Mouse (Mus musculus) hindbrain, embryonic 16.5 days (tissue): ENCODE results near the gene Car11. TPM values are rescaled to one million over a fixed set of nuclear protein-coding genes. Genes with fewer than 3 reads are reported as not detected.
"Not testable (repeated sequence)": the region's sequence is repeated elsewhere in the genome, so short reads cannot be mapped to it uniquely, and the experiment has no call there.

Experiments
- ATAC-seq: fragments of 200-750 bp; cut with Nextera tagmentation; 2 replicates; pipeline ENCODE4 v1.8.0; 2017; ENCODE audit warnings: moderate TSS enrichment, moderate library complexity
- H3K27ac ChIP-seq: fragments of 300-500 bp; sonication (generic); 2 replicates; pipeline ENCODE4 v1.5.1; 2014; ENCODE audit warnings: low read depth, mild to moderate bottlenecking, control low read depth, low read length, moderate library complexity
- H3K27me3 ChIP-seq: fragments of 300-500 bp; sonication (generic); replicated peaks from 2 replicates; pipeline ENCODE4 v1.6.1; 2014; ENCODE audit warnings: low read length; ENCODE audit not compliant: control insufficient read depth, insufficient read depth
- H3K36me3 ChIP-seq: fragments of 300-500 bp; sonication (generic); 2 replicates; pipeline ENCODE4 v1.6.1; 2014; ENCODE audit warnings: mild to moderate bottlenecking, low read length, moderate library complexity, mixed read lengths; ENCODE audit not compliant: control insufficient read depth, insufficient read depth
- H3K4me1 ChIP-seq: fragments of 300-500 bp; sonication (generic); 2 replicates; pipeline ENCODE4 v1.6.1; 2014; ENCODE audit warnings: low read depth, low read length; ENCODE audit not compliant: control insufficient read depth, insufficient read depth
- H3K4me2 ChIP-seq: fragments of 300-500 bp; sonication (generic); 2 replicates; pipeline ENCODE4 v1.6.1; 2014; ENCODE audit warnings: mild to moderate bottlenecking, low read length, control low read depth, moderate library complexity
- H3K4me3 ChIP-seq: fragments of 300-500 bp; sonication (generic); 2 replicates; pipeline ENCODE4 v1.5.1; 2014; ENCODE audit warnings: mild to moderate bottlenecking, low read length, control low read depth, moderate library complexity
- H3K9ac ChIP-seq: fragments of 300-500 bp; sonication (generic); 2 replicates; pipeline ENCODE4 v1.6.1; 2014; ENCODE audit warnings: low read depth, mild to moderate bottlenecking, control low read depth, low read length, moderate library complexity
- H3K9me3 ChIP-seq: fragments of 300-500 bp; sonication (generic); 2 replicates; pipeline ENCODE4 v1.6.1; 2014; ENCODE audit warnings: mild to moderate bottlenecking, low read length, moderate library complexity; ENCODE audit not compliant: control insufficient read depth
- WGBS: fragments of 180-500 bp; shearing (Covaris S2); extraction: QIAGEN DNeasy Blood & Tissue Kit; methylation state at CpG from one replicate; pipeline ENCODE4 v1.1.7; 2014; 5-methylcytosine and 5-hydroxymethylcytosine counted together
- polyA plus RNA-seq: library from polyadenylated mRNA; unstranded; fragments of >200 nt; fragmentation: Nextera tagmentation; extraction: Ambion mirVana; gene quantifications from 2 replicates; pipeline ENCODE4 v1.2.1, GENCODE M21; 2015

Gene Car11
- polyA plus RNA-seq: 63.8 and 68.2 TPM in 2 replicates

DNA sequence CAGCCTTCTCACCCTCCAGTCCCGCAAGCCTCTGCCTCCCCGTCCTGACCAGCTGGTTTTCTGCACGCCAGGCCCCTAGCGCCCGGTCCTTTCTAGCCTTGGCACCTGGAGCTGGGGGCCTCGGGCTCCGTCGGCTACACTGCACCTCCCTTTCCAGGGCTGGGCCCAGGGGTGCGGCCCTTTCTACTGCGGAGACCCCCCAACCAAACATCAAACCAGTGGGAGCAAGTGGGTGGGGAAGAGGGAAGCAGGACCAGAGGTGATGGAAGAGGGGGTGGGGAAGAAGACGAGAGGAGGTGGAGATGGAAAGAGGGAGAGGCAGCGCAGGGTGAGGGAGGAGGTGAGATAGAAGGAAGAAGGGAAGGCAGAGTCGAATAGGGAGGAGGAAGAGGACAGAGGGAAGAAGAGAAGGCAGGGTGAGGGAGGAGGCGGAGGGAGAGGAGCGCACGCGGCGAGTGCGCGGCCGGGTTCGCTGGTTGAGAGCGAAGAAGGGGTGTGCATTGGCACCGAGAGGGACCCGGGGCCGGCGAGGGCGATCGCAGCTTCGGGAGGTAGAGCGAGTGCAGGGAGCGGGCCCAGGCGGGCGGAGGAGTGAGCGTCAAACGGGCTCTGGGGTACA is at the start of gene Car11:
Gene Car11 (plus strand): TSS at position 321 of the 619 bp plus-strand sequence.
- peak within 1 kb of the TSS; percentile 63 for H3K4me3 ChIP-seq
- no peaks in the 10 kb centered on the region for H3K36me3 ChIP-seq
- H3K4me2 ChIP-seq: peak within 1 kb of the TSS; percentile 62
- peaks cover 25% of the 10 kb centered on the region for H3K4me1 ChIP-seq
- ATAC-seq: peak; percentile 1; the same call in 1 of the 2 replicates
- WGBS: 1% methylated on average over 26 of the region's 36 CpGs
- H3K9me3 ChIP-seq: no peaks in the 10 kb centered on the region
- 0 out of 2 replicates have a peak, but pooled peaks cover 2% of the 10 kb centered on the region for H3K27me3 ChIP-seq
- peak within 1 kb of the TSS; percentile 85 for H3K9ac ChIP-seq
- H3K27ac ChIP-seq: peak within 1 kb of the TSS; percentile 85

DNA sequence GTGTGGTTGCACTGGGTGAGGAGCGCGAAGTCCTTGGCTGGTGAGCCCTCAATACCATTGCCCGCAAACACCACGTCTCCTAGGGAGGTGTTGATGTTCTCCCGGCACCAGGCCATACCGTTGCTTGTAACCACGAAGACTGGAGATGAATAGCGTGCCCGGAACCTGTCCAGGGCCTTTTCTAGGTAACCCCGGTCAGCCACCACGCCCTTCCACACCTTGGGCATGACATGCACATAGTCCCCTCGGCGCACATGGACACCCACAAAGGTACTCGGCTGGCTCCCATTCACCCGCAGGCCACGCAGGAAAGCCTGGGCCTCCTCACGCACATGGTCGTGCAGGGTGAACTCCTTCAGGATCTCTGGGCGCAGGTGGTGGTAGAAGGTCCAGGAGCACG is 49.2 kb upstream of the Car11 start:
- not testable (repeated sequence) for H3K36me3 ChIP-seq, H3K27ac ChIP-seq, H3K4me3 ChIP-seq, H3K9ac ChIP-seq, H3K9me3 ChIP-seq, ATAC-seq, H3K4me1 ChIP-seq, H3K27me3 ChIP-seq, H3K4me2 ChIP-seq
- WGBS: 95% methylated on average over 18 of the region's 20 CpGs

DNA sequence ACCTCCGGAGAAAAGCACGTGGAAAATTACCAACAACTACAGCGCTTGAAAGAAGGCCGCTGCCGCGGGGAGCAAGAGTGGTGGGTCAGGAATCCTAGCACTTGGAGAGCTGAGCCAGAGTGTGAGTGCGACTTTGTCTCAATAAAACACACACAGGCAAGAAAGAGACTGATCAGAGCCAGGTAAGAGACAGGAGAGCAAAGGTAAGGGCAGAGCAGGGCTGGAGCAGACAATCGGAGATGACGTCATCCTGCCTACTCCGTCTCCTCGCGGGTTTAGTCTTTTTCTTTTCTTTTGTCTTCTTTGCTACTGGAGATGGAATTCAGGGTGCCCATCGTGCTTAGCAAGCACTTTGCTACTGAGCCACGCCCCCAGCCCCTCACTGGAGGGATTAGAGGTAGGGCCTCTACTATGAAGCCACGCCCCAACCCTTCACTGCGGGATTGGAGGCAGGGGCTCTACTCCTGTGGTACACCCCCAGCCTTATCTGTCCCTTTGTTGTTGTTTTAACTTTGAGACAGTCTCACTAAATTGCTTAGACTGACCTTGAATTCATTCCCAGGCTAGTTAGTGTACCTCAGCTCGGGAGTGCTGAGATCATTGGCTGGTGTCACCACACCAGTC is 45.1 kb upstream of the Car11 start:
- no peaks in the 10 kb centered on the region for H3K9me3 ChIP-seq
- H3K27me3 ChIP-seq: no peaks in the 10 kb centered on the region
- no peak overlapping the region for H3K4me3 ChIP-seq
- peak; percentile 61 for ATAC-seq
- WGBS: 26% methylated on average over 17 of the region's 17 CpGs
- H3K4me2 ChIP-seq: peak overlapping the region; percentile 29
- H3K9ac ChIP-seq: no peak overlapping the region
- H3K4me1 ChIP-seq: no peaks in the 10 kb centered on the region
- no peak overlapping the region for H3K27ac ChIP-seq
- H3K36me3 ChIP-seq: no peaks in the 10 kb centered on the region

DNA sequence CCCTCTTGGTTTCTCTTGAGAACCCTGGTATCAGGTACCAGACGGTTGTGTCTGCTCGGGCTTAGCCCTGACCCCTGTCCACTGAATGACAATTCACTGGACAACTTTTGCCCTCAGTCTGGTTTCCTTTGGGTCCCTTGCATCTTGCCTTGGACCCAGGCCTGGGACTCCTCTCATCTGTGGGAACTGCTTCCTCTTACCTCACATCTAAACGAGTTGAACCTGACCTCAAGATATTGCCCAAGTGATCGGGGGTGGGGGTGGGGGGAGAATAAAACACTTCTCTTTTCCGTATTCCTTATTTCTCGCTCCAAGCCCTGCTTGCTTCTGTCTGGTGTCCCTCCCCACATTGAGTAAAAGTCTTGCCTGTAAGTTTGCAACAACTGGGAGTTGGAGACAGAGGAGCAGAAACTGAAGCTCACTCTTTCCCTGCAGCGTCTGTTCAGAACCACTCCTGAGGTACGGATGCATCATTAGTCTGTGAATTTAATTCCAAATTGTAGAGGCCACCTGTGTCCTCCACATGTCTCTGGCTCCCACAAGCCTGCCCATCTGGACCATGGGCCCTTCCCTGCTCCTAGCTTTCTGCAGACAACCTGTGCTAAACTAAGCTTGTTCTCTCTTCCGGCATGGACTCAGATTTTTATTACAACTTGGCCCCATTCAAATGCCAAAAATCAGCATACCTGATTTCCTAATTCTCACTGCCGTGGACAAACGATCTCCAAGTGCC is 38.7 kb upstream of the Car11 start:
- Histone ChIP-seq H3K27me3 (no peaks in the 10 kb centered on the region), H3K9ac (no peak overlapping the region), H3K4me3 (no peak overlapping the region), H3K4me1 (no peaks in the 10 kb centered on the region), H3K4me2 (no peak overlapping the region), H3K36me3 (no peaks in the 10 kb centered on the region), H3K9me3 (no peaks in the 10 kb centered on the region), H3K27ac (no peak overlapping the region)
- 84% methylated on average over 11 of the region's 11 CpGs for WGBS
- no peak for ATAC-seq

DNA sequence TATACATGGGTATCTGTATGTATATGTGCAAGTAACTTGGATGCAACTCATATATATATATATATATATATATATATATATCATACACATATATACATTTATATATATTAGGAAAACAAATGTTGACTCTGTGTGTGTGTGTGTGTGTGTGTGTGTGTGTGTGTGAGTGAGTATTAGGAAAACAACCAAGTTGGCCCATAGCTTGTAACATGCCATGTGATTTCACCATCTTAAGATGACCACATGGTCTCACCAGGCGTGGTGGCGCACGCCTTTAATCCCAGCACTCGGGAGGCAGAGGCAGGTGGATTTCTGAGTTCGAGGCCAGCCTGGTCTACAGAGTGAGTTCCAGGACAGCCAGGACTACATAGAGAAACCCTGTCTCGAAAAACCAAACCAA is 37.9 kb upstream of the Car11 start:
- ATAC-seq, H3K27ac ChIP-seq: not testable (repeated sequence)
- WGBS: 89% methylated on average over 6 of the region's 6 CpGs

DNA sequence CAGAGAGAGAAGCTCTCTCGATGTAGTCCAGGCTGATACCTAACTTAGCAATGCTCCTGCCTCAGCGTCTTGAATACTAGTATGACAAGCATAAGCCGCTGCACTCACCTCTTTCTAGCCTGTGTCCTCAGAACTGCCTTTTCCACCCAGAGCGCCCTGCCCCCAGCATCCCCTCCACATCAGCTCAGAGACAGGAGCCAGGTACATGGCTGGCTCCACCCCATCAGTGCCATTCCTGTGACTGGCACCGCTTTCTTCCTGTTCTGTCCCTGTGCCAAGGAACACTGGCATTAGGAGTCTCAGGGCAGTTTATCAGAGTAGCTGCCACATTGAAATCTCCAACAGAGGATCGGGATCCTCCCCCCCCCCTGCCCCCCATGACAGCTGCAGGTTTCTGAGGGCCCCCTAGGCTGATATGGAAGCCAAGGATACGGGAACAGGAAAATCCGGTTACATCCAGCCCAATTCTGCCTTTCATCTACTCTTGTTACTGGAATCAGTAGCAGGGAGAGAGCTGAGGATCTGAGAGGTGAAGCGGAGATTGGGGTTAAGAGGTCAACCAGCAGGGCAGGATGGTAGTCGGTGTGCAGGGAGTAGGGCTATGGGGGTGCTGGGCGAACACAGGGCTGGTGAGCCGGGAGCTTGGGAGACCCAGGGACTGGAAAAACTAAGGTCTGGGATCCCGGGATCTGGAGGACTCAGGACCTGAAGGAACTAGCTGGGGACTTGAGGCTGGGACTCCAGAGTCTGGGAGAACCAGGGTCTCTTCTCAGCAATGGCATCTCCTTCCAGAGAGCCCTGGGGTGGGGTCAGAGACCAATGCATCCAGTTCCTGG is 34.1 kb upstream of the Car11 start:
- no peak for ATAC-seq
- H3K9me3 ChIP-seq: peaks cover 3% of the 10 kb centered on the region; the same call in 1 of the 2 replicates
- no peak overlapping the region for H3K4me3 ChIP-seq
- no peaks in the 10 kb centered on the region for H3K27me3 ChIP-seq
- no peak overlapping the region for H3K9ac ChIP-seq
- no peaks in the 10 kb centered on the region for H3K4me1 ChIP-seq
- H3K36me3 ChIP-seq: no peaks in the 10 kb centered on the region
- 62% methylated on average over 13 of the region's 13 CpGs for WGBS
- no peak overlapping the region for H3K27ac ChIP-seq
- H3K4me2 ChIP-seq: no peak overlapping the region

More for the DNA sequence above, 37.9 kb upstream of the Car11 start:
- H3K4me3 ChIP-seq, H3K9ac ChIP-seq, H3K27me3 ChIP-seq, H3K9me3 ChIP-seq, H3K36me3 ChIP-seq, H3K4me2 ChIP-seq, H3K4me1 ChIP-seq: not testable (repeated sequence)

DNA sequence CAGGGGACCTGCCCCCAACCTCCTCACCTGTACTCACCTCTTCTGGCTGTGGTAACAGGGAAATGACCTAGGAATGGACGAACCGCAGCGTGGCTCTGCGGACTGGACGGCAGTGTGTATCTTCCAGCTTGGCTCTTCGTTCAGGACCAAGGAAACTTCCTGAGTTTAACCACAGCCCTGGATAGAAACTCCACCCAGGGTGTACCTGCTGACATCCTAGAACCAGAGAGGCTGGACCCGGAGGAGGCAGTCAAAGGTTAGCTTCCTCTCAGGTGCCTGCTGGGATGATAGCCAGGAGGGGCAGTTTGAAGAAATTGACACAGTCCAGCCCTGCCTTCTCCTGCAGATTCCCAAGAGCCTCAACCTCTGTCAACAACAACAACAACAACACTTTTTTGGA is 33.5 kb upstream of the Car11 start, which contains the start of gene Fut2:
Gene Fut2 (minus strand): TSS at position 234 of the 400 bp plus-strand sequence.
- no peak within 1 kb of the TSS for H3K4me3 ChIP-seq
- no peaks in the 10 kb centered on the region for H3K4me1 ChIP-seq
- H3K4me2 ChIP-seq: no peak within 1 kb of the TSS
- peaks cover 3% of the 10 kb centered on the region; the same call in 1 of the 2 replicates for H3K9me3 ChIP-seq
- no peaks in the 10 kb centered on the region for H3K27me3 ChIP-seq
- no peak within 1 kb of the TSS for H3K9ac ChIP-seq
- no peaks in the 10 kb centered on the region for H3K36me3 ChIP-seq
- ATAC-seq: no peak
- WGBS: 89% methylated on average over 7 of the region's 7 CpGs
- H3K27ac ChIP-seq: no peak within 1 kb of the TSS

DNA sequence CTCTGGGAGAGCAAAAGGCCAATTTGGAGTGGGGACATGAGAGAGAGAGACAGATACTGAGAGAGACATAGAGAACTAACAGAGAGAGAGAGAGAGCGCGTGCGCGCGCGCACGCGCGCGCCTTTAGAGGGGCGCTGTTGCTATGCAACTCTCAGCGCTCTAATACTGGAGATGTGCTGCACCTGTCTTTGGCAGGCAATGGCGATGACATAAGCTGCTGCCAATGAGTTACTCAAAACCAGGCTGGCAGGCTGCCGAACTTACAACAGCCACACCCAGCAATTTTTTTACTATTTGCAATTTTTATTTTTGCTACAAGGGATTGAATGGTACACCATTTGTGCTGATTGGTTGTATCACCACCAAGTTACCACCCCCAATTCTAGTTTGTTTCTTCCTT is 31.9 kb upstream of the Car11 start:
- Histone ChIP-seq H3K27me3 (no peaks in the 10 kb centered on the region), H3K36me3 (no peaks in the 10 kb centered on the region), H3K9ac (no peak overlapping the region), H3K27ac (no peak overlapping the region), H3K4me2 (no peak overlapping the region), H3K4me3 (no peak overlapping the region), H3K9me3 (peaks cover 3% of the 10 kb centered on the region; the same call in 1 of the 2 replicates), H3K4me1 (no peaks in the 10 kb centered on the region)
- WGBS: 86% methylated on average over 14 of the region's 14 CpGs
- ATAC-seq: no peak
